In the genomic region with DNA sequence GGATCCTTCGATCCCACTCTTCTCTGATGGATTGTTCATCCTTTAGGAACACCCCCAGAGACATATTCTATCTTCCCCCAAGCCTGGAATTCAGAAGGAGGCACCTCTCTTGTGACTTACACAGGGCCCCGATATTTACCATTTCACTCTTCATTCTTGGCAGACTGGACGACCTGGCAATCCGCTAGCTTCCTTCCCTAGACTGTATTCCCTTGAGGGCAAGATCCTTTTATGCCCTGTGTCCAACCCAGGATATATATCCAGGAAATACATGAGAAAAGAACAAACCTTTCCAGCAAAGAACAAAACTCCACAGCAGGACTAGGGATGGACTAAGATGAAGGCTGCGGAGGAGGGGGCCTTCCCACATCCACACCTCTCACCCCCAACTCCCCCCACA, we compare ENCODE assay signal across 10 mouse cellular contexts. TPM values are rescaled to one million over a fixed set of nuclear protein-coding genes. Genes with fewer than 3 reads are reported as not detected.
A peak's percentile ranks its signal among the peaks of the same experiment; 100 is the strongest.
DNase-seq lines count a peak whose midpoint lies in the region; ATAC-seq and TF ChIP-seq lines count a peak whose summit lies in the region.
"Had no signal": no experiment of that assay in that cellular context is flagged by ENCODE, and none has a peak within 500 bp of the region (broad histone marks: within the 10 kb centered on the region; RNA-seq: fewer than 3 reads in every experiment).

No protein-coding gene starts in this region.

- peaks cover 83% of the 10 kb centered on the region for H3K27me3 ChIP-seq in forebrain, embryonic 10.5 days (ENCODE audit: poor library complexity, severe bottlenecking)
- H3K27me3 ChIP-seq in forebrain, embryonic 11.5 days (ENCODE audit: control insufficient read depth, insufficient read depth, low read length): peaks cover 11% of the 10 kb centered on the region
- no peaks in the 10 kb centered on the region for H3K27me3 ChIP-seq in ES-Bruce4 (ENCODE audit: control insufficient read depth, insufficient read depth, low read length, poor library complexity, severe bottlenecking)
- no peaks in the 10 kb centered on the region for H3K27me3 ChIP-seq in forebrain, embryonic 16.5 days (replicated peaks; ENCODE audit: control insufficient read depth, insufficient read depth, low read length)
- H3K27me3 ChIP-seq in midbrain, embryonic 13.5 days: peaks cover 43% of the 10 kb centered on the region

- H3K4me2 ChIP-seq in forebrain, embryonic 11.5 days (ENCODE audit: low read depth, low read length, severe bottlenecking): no peak overlapping the region
- peak overlapping the region; percentile 20 for H3K4me2 ChIP-seq in forebrain, embryonic 16.5 days (ENCODE audit: low read length)
- H3K4me2 ChIP-seq in midbrain, embryonic 13.5 days (replicated peaks): peak overlapping the region; percentile 33
- H3K4me2 ChIP-seq: limb, embryonic 15.5 days had no signal

- no peak for TF ChIP-seq EP300 in ES-Bruce4 (IDR thresholded peaks at IDR 0.05; ENCODE audit: insufficient read depth, low read depth, low read length)

- 30% methylated on average over 5 of the region's 5 CpGs for WGBS in forebrain, embryonic 10.5 days
- WGBS in forebrain, embryonic 11.5 days: 34% methylated on average over 5 of the region's 5 CpGs
- 24% methylated on average over 5 of the region's 5 CpGs for WGBS in forebrain, embryonic 16.5 days
- WGBS in midbrain, embryonic 13.5 days: 23% methylated on average over 5 of the region's 5 CpGs

- no peak; the same call in 1 of the 2 replicates for ATAC-seq in forebrain, embryonic 11.5 days (replicated peaks; ENCODE audit: low FRiP score)
- ATAC-seq in forebrain, embryonic 16.5 days: no peak; the same call in 1 of the 2 replicates
- ATAC-seq in midbrain, embryonic 13.5 days: no peak

- no peak overlapping the region for H3K27ac ChIP-seq in forebrain, embryonic 10.5 days
- no peak overlapping the region; the same call in 1 of the 2 replicates for H3K27ac ChIP-seq in forebrain, embryonic 11.5 days (ENCODE audit: low read depth, low read length)
- peak overlapping the region; percentile 24; the same call in 1 of the 2 replicates for H3K27ac ChIP-seq in ES-Bruce4 (ENCODE audit: insufficient read depth, low read length)
- peak overlapping the region; percentile 37 for H3K27ac ChIP-seq in forebrain, embryonic 16.5 days (ENCODE audit: low read length)
- H3K27ac ChIP-seq in midbrain, embryonic 13.5 days: peak overlapping the region; percentile 86
- H3K27ac ChIP-seq: limb, embryonic 15.5 days had no signal

- no peak for DNase-seq in forebrain, embryonic 10.5 days (ENCODE audit: extremely low spot score, low spot score)
- DNase-seq in forebrain, embryonic 11.5 days (ENCODE audit: low spot score): no peak
- DNase-seq in adrenal gland, adult 8-10 months: no peak
- DNase-seq in layer of hippocampus, adult 18-20 months (ENCODE audit: low spot score in 2 of 2): no peak
- DNase-seq in retina, embryonic 14.5 days (ENCODE audit: low spot score): no peak
- DNase-seq: lung, embryonic 14.5 days had no signal

- peaks cover 53% of the 10 kb centered on the region for H3K4me1 ChIP-seq in forebrain, embryonic 10.5 days
- peaks cover 21% of the 10 kb centered on the region for H3K4me1 ChIP-seq in forebrain, embryonic 11.5 days (replicated peaks; ENCODE audit: control insufficient read depth, insufficient read depth, low read length)
- H3K4me1 ChIP-seq in ES-Bruce4 (ENCODE audit: control insufficient read depth, insufficient read depth, low read length): peaks cover 29% of the 10 kb centered on the region
- H3K4me1 ChIP-seq in forebrain, embryonic 16.5 days (replicated peaks; ENCODE audit: control insufficient read depth, insufficient read depth, low read length): peaks cover 43% of the 10 kb centered on the region
- peaks cover 46% of the 10 kb centered on the region for H3K4me1 ChIP-seq in midbrain, embryonic 13.5 days (replicated peaks)

- TF ChIP-seq POLR2A in ES-Bruce4 (IDR thresholded peaks at IDR 0.05; ENCODE audit: insufficient read depth, low read length): no peak

- TF ChIP-seq CTCF in ES-Bruce4 (IDR thresholded peaks at IDR 0.05; ENCODE audit: low read depth, low read length): no peak

- peak overlapping the region; percentile 23; the same call in 1 of the 2 replicates for H3K4me3 ChIP-seq in forebrain, embryonic 10.5 days
- no peak overlapping the region for H3K4me3 ChIP-seq in forebrain, embryonic 11.5 days (ENCODE audit: low read depth, low read length)
- no peak overlapping the region for H3K4me3 ChIP-seq in ES-Bruce4 (ENCODE audit: low read depth, low read length)
- H3K4me3 ChIP-seq in forebrain, embryonic 16.5 days (replicated peaks; ENCODE audit: low read length): no peak overlapping the region
- H3K4me3 ChIP-seq in midbrain, embryonic 13.5 days (replicated peaks): no peak overlapping the region
- H3K4me3 ChIP-seq: limb, embryonic 15.5 days had no signal

- no peak overlapping the region for H3K9ac ChIP-seq in forebrain, embryonic 11.5 days (ENCODE audit: low read length)
- no peak overlapping the region for H3K9ac ChIP-seq in ES-Bruce4 (ENCODE audit: low read depth, poor library complexity, severe bottlenecking)
- H3K9ac ChIP-seq in forebrain, embryonic 16.5 days (replicated peaks; ENCODE audit: low read depth, low read length): no peak overlapping the region
- H3K9ac ChIP-seq in midbrain, embryonic 13.5 days (replicated peaks): peak overlapping the region; percentile 32
- H3K9ac ChIP-seq: limb, embryonic 15.5 days; lung, embryonic 14.5 days had no signal

- no peaks in the 10 kb centered on the region for H3K36me3 ChIP-seq in forebrain, embryonic 10.5 days (replicated peaks)
- H3K36me3 ChIP-seq in forebrain, embryonic 11.5 days (ENCODE audit: control insufficient read depth, insufficient read depth, low read length): no peaks in the 10 kb centered on the region
- H3K36me3 ChIP-seq in ES-Bruce4 (ENCODE audit: control insufficient read depth, insufficient read depth, low read length, poor library complexity, severe bottlenecking): no peaks in the 10 kb centered on the region
- H3K36me3 ChIP-seq in forebrain, embryonic 16.5 days (ENCODE audit: control insufficient read depth, insufficient read depth): no peaks in the 10 kb centered on the region
- no peaks in the 10 kb centered on the region for H3K36me3 ChIP-seq in midbrain, embryonic 13.5 days
- H3K36me3 ChIP-seq: limb, embryonic 15.5 days had no signal

- H3K9me3 ChIP-seq in forebrain, embryonic 10.5 days: no peaks in the 10 kb centered on the region
- H3K9me3 ChIP-seq in forebrain, embryonic 11.5 days (ENCODE audit: control insufficient read depth, low read length): no peaks in the 10 kb centered on the region
- no peaks in the 10 kb centered on the region for H3K9me3 ChIP-seq in ES-Bruce4 (replicated peaks; ENCODE audit: control insufficient read depth, insufficient read depth, low read length, poor library complexity, severe bottlenecking)
- no peaks in the 10 kb centered on the region for H3K9me3 ChIP-seq in forebrain, embryonic 16.5 days (ENCODE audit: control insufficient read depth, low read length)
- no peaks in the 10 kb centered on the region for H3K9me3 ChIP-seq in midbrain, embryonic 13.5 days
- H3K9me3 ChIP-seq: limb, embryonic 15.5 days had no signal

RNA-seq across cellular contexts. Expression of a gene that starts 56.3 kb away (rescaled TPM):
- polyA plus RNA-seq in forebrain, embryonic 10.5 days (2016; fragmentation: Nextera tagmentation; extraction: Ambion mirVana): 11.3 and 12.0 TPM in 2 replicates
- polyA plus RNA-seq in forebrain, embryonic 11.5 days (2014; fragmentation: Nextera tagmentation; extraction: Ambion mirVana): 18.5 and 18.8 TPM in 2 replicates
- 28.6 and 28.7 TPM in 2 replicates for polyA plus RNA-seq in ES-Bruce4 (2011; ENCODE audit: insufficient read depth, insufficient read length, low read depth, missing spikeins)
- 28.0 and 29.7 TPM in 2 replicates for polyA plus RNA-seq in forebrain, embryonic 16.5 days (2015; fragmentation: Nextera tagmentation; extraction: Ambion mirVana)
- 30.3 and 31.7 TPM in 2 replicates for polyA plus RNA-seq in midbrain, embryonic 13.5 days (2015; fragmentation: Nextera tagmentation; extraction: Ambion mirVana)
- 10 to 100 TPM; 22.3 to 41.0 (median 31.9) TPM for total RNA-seq in adrenal gland, adult 8-10 months (2022)
- total RNA-seq in layer of hippocampus, adult 18-20 months (2021): 10 to 100 TPM; 66.1 to 67.7 TPM

Comparison
In these comparisons a context has a peak if more than half of its experiments do, and no peak if none do; other contexts are left out.
1. H3K27ac ChIP-seq: peak in ES-Bruce4 (single experiment), forebrain, embryonic 16.5 days (single experiment) and midbrain, embryonic 13.5 days (single experiment); none in forebrain, embryonic 10.5 days (single experiment) and forebrain, embryonic 11.5 days (single experiment).